Mouse (Mus musculus) c-Kit-positive CD71-negative TER-119-negative erythroid progenitor cells, embryonic 14.5 days (primary cell): ENCODE measurements at regions not wholly inside any gene's neighbourhood (a gene's known extent, or its start where the extent isn't known, plus 50 kb on each side); places are given as distances from the start of the nearest gene placed in this dataset.
A peak's percentile ranks its signal among the peaks of the same experiment; 100 is the strongest.

ENCODE experiments used
- DNase-seq: peaks from one replicate; pipeline ENCODE4 v3.0.0-alpha.2; 2013; ENCODE audit warnings: low read depth

GRCm38 (mm10) chr15:88035486-88035885, 491.4 kb downstream of the Fam19a5 start:
- no peak for DNase-seq

GRCm38 (mm10) chr15:88036146-88037000, 492.3 kb downstream of the Fam19a5 start:
- DNase-seq = no peak

- no peak for DNase-seq
Observed at GRCm38 (mm10) chr15:88037606-88038005, 493.5 kb downstream of the Fam19a5 start.

- DNase-seq = no peak
Observed at GRCm38 (mm10) chr15:88042821-88043220, 498.7 kb downstream of the Fam19a5 start.

GRCm38 (mm10) chr15:88058071-88058470, 514.0 kb downstream of the Fam19a5 start:
- no peak for DNase-seq

GRCm38 (mm10) chr15:88060935-88061334, 516.8 kb downstream of the Fam19a5 start:
- no peak for DNase-seq

GRCm38 (mm10) chr15:88063041-88063440, 518.9 kb downstream of the Fam19a5 start:
- DNase-seq = no peak

- no peak for DNase-seq
Observed at GRCm38 (mm10) chr15:88068476-88068875, 524.4 kb downstream of the Fam19a5 start.

- no peak for DNase-seq
Observed at GRCm38 (mm10) chr15:88072676-88073075, 527.4 kb upstream of the Zdhhc25 start.

- no peak for DNase-seq
Observed at GRCm38 (mm10) chr15:88083911-88084310, 516.2 kb upstream of the Zdhhc25 start.

GRCm38 (mm10) chr15:88085631-88086030, 514.5 kb upstream of the Zdhhc25 start:
- no peak for DNase-seq

- DNase-seq = no peak
Observed at GRCm38 (mm10) chr15:88089486-88089885, 510.6 kb upstream of the Zdhhc25 start.

- DNase-seq = no peak
Observed at GRCm38 (mm10) chr15:88091390-88091789, 508.7 kb upstream of the Zdhhc25 start.

GRCm38 (mm10) chr15:88120376-88120775, 479.7 kb upstream of the Zdhhc25 start:
- DNase-seq = no peak

GRCm38 (mm10) chr15:88123907-88124523, 476.1 kb upstream of the Zdhhc25 start:
- no peak for DNase-seq

- DNase-seq = no peak
Observed at GRCm38 (mm10) chr15:88146118-88146517, 454.0 kb upstream of the Zdhhc25 start.

- no peak for DNase-seq
Observed at GRCm38 (mm10) chr15:88151199-88151598, 448.9 kb upstream of the Zdhhc25 start.

- DNase-seq = no peak
Observed at GRCm38 (mm10) chr15:88159618-88160170, 440.4 kb upstream of the Zdhhc25 start.

GRCm38 (mm10) chr15:88160291-88160690, 439.8 kb upstream of the Zdhhc25 start:
- no peak for DNase-seq

- DNase-seq = no peak
Observed at GRCm38 (mm10) chr15:88163438-88163837, 436.7 kb upstream of the Zdhhc25 start.

- peak; percentile 10 for DNase-seq
Observed at GRCm38 (mm10) chr15:88174326-88174725, 425.8 kb upstream of the Zdhhc25 start.

- DNase-seq = no peak
Observed at GRCm38 (mm10) chr15:88175991-88176390, 424.1 kb upstream of the Zdhhc25 start.

- no peak for DNase-seq
Observed at GRCm38 (mm10) chr15:88196539-88196938, 403.6 kb upstream of the Zdhhc25 start.
